8 mouse cellular contexts compared by ENCODE assay signal in genomic region chr12:108811133-108811532, GRCm38 (mm10). TPM values are rescaled to one million over a fixed set of nuclear protein-coding genes. Genes with fewer than 3 reads are reported as not detected.
DNase-seq lines count a peak whose midpoint lies in the region; ATAC-seq and TF ChIP-seq lines count a peak whose summit lies in the region.
"Had no signal": no experiment of that assay in that cellular context is flagged by ENCODE, and none has a peak within 500 bp of the region (broad histone marks: within the 10 kb centered on the region; RNA-seq: fewer than 3 reads in every experiment).

No protein-coding gene starts in this region.

- no peak overlapping the region for H3K9ac ChIP-seq in kidney, postnatal 0 days (ENCODE audit: low read depth, low read length)
- H3K9ac ChIP-seq in kidney, embryonic 14.5 days (ENCODE audit: low read depth, low read length), result no peak overlapping the region
- H3K9ac ChIP-seq: embryonic facial prominence, embryonic 12.5 days had no signal

- ATAC-seq in kidney, postnatal 0 days (replicated peaks; ENCODE audit: low FRiP score, low read depth), result no peak
- no peak for ATAC-seq in kidney, embryonic 14.5 days (ENCODE audit: low FRiP score, low TSS enrichment)
- peak; percentile 66 for ATAC-seq in G1E (ENCODE audit: extremely low read depth, insufficient number of reproducible peaks, low FRiP score, poor library complexity, severe bottlenecking)
- ATAC-seq in monocyte, adult 5-6 weeks (replicated peaks; ENCODE audit: insufficient number of reproducible peaks, low FRiP score, low TSS enrichment, poor library complexity, severe bottlenecking), result no peak

- H3K4me1 ChIP-seq in kidney, postnatal 0 days (replicated peaks; ENCODE audit: insufficient read depth, low read length), result no peaks in the 10 kb centered on the region
- H3K4me1 ChIP-seq in kidney, embryonic 14.5 days (ENCODE audit: control insufficient read depth, insufficient read depth, low read length), result no peaks in the 10 kb centered on the region
- H3K4me1 ChIP-seq in G1E (ENCODE audit: insufficient read depth, low read depth, low read length), result peaks cover 52% of the 10 kb centered on the region
- H3K4me1 ChIP-seq in lung, adult 2 months (ENCODE audit: control insufficient read depth, insufficient read depth, low read length), result peaks cover 2% of the 10 kb centered on the region; the same call in 1 of the 2 replicates

- TF ChIP-seq POLR2A in lung, adult 2 months (IDR thresholded peaks at IDR 0.05; ENCODE audit: borderline replicate concordance, extremely low read depth, low read depth, low read length), result no peak

- H3K27ac ChIP-seq in kidney, postnatal 0 days, result no peak overlapping the region
- H3K27ac ChIP-seq in kidney, embryonic 14.5 days (ENCODE audit: low read depth, low read length), result no peak overlapping the region
- H3K27ac ChIP-seq: embryonic facial prominence, embryonic 12.5 days had no signal

- H3K36me3 ChIP-seq in kidney, postnatal 0 days (ENCODE audit: insufficient read depth, low read length), result peaks cover 15% of the 10 kb centered on the region; the same call in 1 of the 2 replicates
- peaks cover 41% of the 10 kb centered on the region; the same call in 1 of the 2 replicates for H3K36me3 ChIP-seq in kidney, embryonic 14.5 days (ENCODE audit: control insufficient read depth, insufficient read depth, low read length)
- H3K36me3 ChIP-seq in G1E (replicated peaks), result peaks cover 91% of the 10 kb centered on the region

- DNase-seq in kidney, postnatal 0 days (ENCODE audit: low spot score), result peak; percentile 66
- peak; percentile 43 for DNase-seq in G1E (ENCODE audit: low spot score)
- peak; percentile 36 for DNase-seq in cerebellum, adult 9-11 months
- DNase-seq in lung, adult 2 months, result no peak
- DNase-seq in frontal cortex, postnatal 14 days (ENCODE audit: low spot score in 2 of 2), result no peak

- H3K9me3 ChIP-seq in kidney, postnatal 0 days (replicated peaks; ENCODE audit: low read length), result no peaks in the 10 kb centered on the region
- no peaks in the 10 kb centered on the region for H3K9me3 ChIP-seq in kidney, embryonic 14.5 days (ENCODE audit: control insufficient read depth, low read length)
- no peaks in the 10 kb centered on the region for H3K9me3 ChIP-seq in G1E (replicated peaks)
- H3K9me3 ChIP-seq: embryonic facial prominence, embryonic 12.5 days had no signal

- 44% methylated on average over 2 of the region's 2 CpGs for WGBS in kidney, postnatal 0 days
- WGBS in kidney, embryonic 14.5 days, result 55% methylated on average over 2 of the region's 2 CpGs
- WGBS in lung, adult 2 months, result 19% methylated on average over 2 of the region's 2 CpGs

- no peaks in the 10 kb centered on the region for H3K27me3 ChIP-seq in kidney, postnatal 0 days (ENCODE audit: insufficient read depth, low read length)
- H3K27me3 ChIP-seq in kidney, embryonic 14.5 days (ENCODE audit: control insufficient read depth, insufficient read depth, low read length), result no peaks in the 10 kb centered on the region
- H3K27me3 ChIP-seq in G1E (ENCODE audit: insufficient read depth, low read length), result no peaks in the 10 kb centered on the region
- H3K27me3 ChIP-seq: embryonic facial prominence, embryonic 12.5 days had no signal

- H3K4me3 ChIP-seq in kidney, postnatal 0 days (replicated peaks; ENCODE audit: low read depth, low read length), result no peak overlapping the region
- no peak overlapping the region for H3K4me3 ChIP-seq in kidney, embryonic 14.5 days (ENCODE audit: low read length)
- no peak overlapping the region for H3K4me3 ChIP-seq in G1E (ENCODE audit: low read depth, low read length)
- no peak overlapping the region for H3K4me3 ChIP-seq in lung, adult 2 months (replicated peaks; ENCODE audit: extremely low read depth, low read depth, low read length)
- H3K4me3 ChIP-seq: embryonic facial prominence, embryonic 12.5 days had no signal

- H3K4me2 ChIP-seq in kidney, postnatal 0 days (ENCODE audit: low read length), result no peak overlapping the region
- no peak overlapping the region for H3K4me2 ChIP-seq in kidney, embryonic 14.5 days (replicated peaks; ENCODE audit: low read depth, low read length)
- H3K4me2 ChIP-seq: embryonic facial prominence, embryonic 12.5 days had no signal

- TF ChIP-seq CTCF in kidney, postnatal 0 days (IDR thresholded peaks at IDR 0.05; ENCODE audit: low read depth), result peak; percentile 68
- TF ChIP-seq CTCF in G1E (IDR thresholded peaks at IDR 0.05; ENCODE audit: low read depth, low read length), result peak; percentile 35; the same call in 1 of the 2 replicates
- TF ChIP-seq CTCF in lung, adult 2 months (IDR thresholded peaks at IDR 0.05; ENCODE audit: insufficient read depth, low read length), result peak; percentile 35; the same call in 1 of the 2 replicates

RNA-seq across cellular contexts. Expression of gene Yy1, which starts 18.4 kb away (rescaled TPM):
- polyA plus RNA-seq in kidney, postnatal 0 days (2015; fragmentation: Nextera tagmentation; extraction: Ambion mirVana), result 15.6 and 17.3 TPM in 2 replicates
- 23.2 and 24.2 TPM in 2 replicates for polyA plus RNA-seq in kidney, embryonic 14.5 days (2014; fragmentation: Nextera tagmentation; extraction: Ambion mirVana)
- 169 and 193 TPM in 2 replicates for total RNA-seq in G1E (2014; fragmentation: Nextera tagmentation)
- total RNA-seq in G1E (2017), result 58.4 and 60.8 TPM in 2 replicates
- polyA plus RNA-seq in G1E (2012), result 59.3 and 79.8 TPM in 2 replicates
- 19.3 and 22.0 TPM in 2 replicates for polyA plus RNA-seq in lung, adult 2 months (2012; rRNA removed)
- 51.4 to 60.9 TPM (median 60.3 TPM) in 3 replicates for total RNA-seq in monocyte, adult 5-6 weeks (2017)

RNA-seq across cellular contexts. Expression of gene Slc25a29, which starts 24.6 kb away (rescaled TPM):
- polyA plus RNA-seq in kidney, postnatal 0 days (2015; fragmentation: Nextera tagmentation; extraction: Ambion mirVana), result 6.4 and 6.6 TPM in 2 replicates
- 7.5 and 9.0 TPM in 2 replicates for polyA plus RNA-seq in kidney, embryonic 14.5 days (2014; fragmentation: Nextera tagmentation; extraction: Ambion mirVana)
- total RNA-seq in G1E (2014; fragmentation: Nextera tagmentation), result not detected in 2 replicates
- 0.23 and 0.44 TPM in 2 replicates for total RNA-seq in G1E (2017)
- 0.74 and 1.0 TPM in 2 replicates for polyA plus RNA-seq in G1E (2012)
- 15.1 and 19.0 TPM in 2 replicates for polyA plus RNA-seq in lung, adult 2 months (2012; rRNA removed)
- total RNA-seq in monocyte, adult 5-6 weeks (2017), result 0.11 to 1.8 TPM in 2 of 3 replicates, not detected in the other

RNA-seq across cellular contexts. Expression of gene Slc25a47, which starts 24.7 kb away (rescaled TPM):
- 7.1 and 7.6 TPM in 2 replicates for polyA plus RNA-seq in kidney, postnatal 0 days (2015; fragmentation: Nextera tagmentation; extraction: Ambion mirVana)
- 7.6 and 9.0 TPM in 2 replicates for polyA plus RNA-seq in kidney, embryonic 14.5 days (2014; fragmentation: Nextera tagmentation; extraction: Ambion mirVana)
- 3.2 and 4.6 TPM in 2 replicates for total RNA-seq in G1E (2014; fragmentation: Nextera tagmentation)
- total RNA-seq in G1E (2017), result 4.1 and 4.2 TPM in 2 replicates
- polyA plus RNA-seq in G1E (2012), result 0.65 and 0.79 TPM in 2 replicates
- 13.7 and 14.7 TPM in 2 replicates for polyA plus RNA-seq in lung, adult 2 months (2012; rRNA removed)
- 0.48 to 1.3 TPM in 2 of 3 replicates, not detected in the other for total RNA-seq in monocyte, adult 5-6 weeks (2017)

Comparison
In these comparisons a context has a peak if more than half of its experiments do, and no peak if none do; other contexts are left out.
1. DNase-seq: peak in kidney, postnatal 0 days (single experiment), G1E (single experiment) and cerebellum, adult 9-11 months (single experiment); none in lung, adult 2 months (single experiment) and frontal cortex, postnatal 14 days (0 of 2).
2. Peak in every context shown above with its lines, with median percentiles within 50 percentile points of each other: CTCF ChIP-seq.